Mouse (Mus musculus): ENCODE data around the gene Rita1. TPM values are rescaled to one million over a fixed set of nuclear protein-coding genes. Genes with fewer than 3 reads are reported as not detected.

Gene Rita1
- total RNA-seq (2022): 1 to 10 TPM; 4.9 to 8.3 (median 6.4) TPM

- peak; percentile 97 to 98 for DNase-seq (ENCODE audit: low spot score in 2 of 2)
Measured at GRCm38 (mm10) chr5:120612442-120612821, at the start of gene Rita1, which contains the start of gene Ddx54. Gene Rita1 (minus strand): TSS chr5:120612589. Gene Ddx54 (plus strand): TSS chr5:120612739.

GRCm38 (mm10) chr5:120660816-120661215 lies 48.4 kb upstream of the Rita1 start:
- no peak for DNase-seq (ENCODE audit: low spot score in 2 of 2)

GRCm38 (mm10) chr5:120656281-120656751 lies 43.9 kb upstream of the Rita1 start:
- DNase-seq (ENCODE audit: low spot score in 2 of 2): no peak

GRCm38 (mm10) chr5:120653873-120654272 lies 41.5 kb upstream of the Rita1 start:
- no peak for DNase-seq (ENCODE audit: low spot score in 2 of 2)

- no peak for DNase-seq (ENCODE audit: low spot score in 2 of 2)
Measured at GRCm38 (mm10) chr5:120652915-120653701, 40.7 kb upstream of the Rita1 start.

GRCm38 (mm10) chr5:120651230-120651629 lies 38.8 kb upstream of the Rita1 start:
- DNase-seq (ENCODE audit: low spot score in 2 of 2): no peak

- no peak for DNase-seq (ENCODE audit: low spot score in 2 of 2)
Measured at GRCm38 (mm10) chr5:120649938-120650337, 37.5 kb upstream of the Rita1 start.

- DNase-seq (ENCODE audit: low spot score in 2 of 2): no peak
Measured at GRCm38 (mm10) chr5:120649374-120649933, 37.1 kb upstream of the Rita1 start.

- no peak for DNase-seq (ENCODE audit: low spot score in 2 of 2)
Measured at GRCm38 (mm10) chr5:120648569-120649373, 36.4 kb upstream of the Rita1 start, which contains the start of gene Rasal1. Gene Rasal1 (plus strand): TSS chr5:120648812.

GRCm38 (mm10) chr5:120647814-120648491 lies 35.6 kb upstream of the Rita1 start:
- DNase-seq (ENCODE audit: low spot score in 2 of 2): no peak

GRCm38 (mm10) chr5:120647361-120647760 lies 35.0 kb upstream of the Rita1 start:
- DNase-seq (ENCODE audit: low spot score in 2 of 2): no peak

- no peak for DNase-seq (ENCODE audit: low spot score in 2 of 2)
Measured at GRCm38 (mm10) chr5:120645851-120646250, 33.5 kb upstream of the Rita1 start.

GRCm38 (mm10) chr5:120644227-120644626 lies 31.8 kb upstream of the Rita1 start:
- DNase-seq (ENCODE audit: low spot score in 2 of 2): no peak

GRCm38 (mm10) chr5:120643365-120644085 lies 31.1 kb upstream of the Rita1 start:
- no peak for DNase-seq (ENCODE audit: low spot score in 2 of 2)

GRCm38 (mm10) chr5:120640094-120640493 lies 27.7 kb upstream of the Rita1 start:
- DNase-seq (ENCODE audit: low spot score in 2 of 2): no peak

GRCm38 (mm10) chr5:120635633-120636032 lies 23.2 kb upstream of the Rita1 start:
- DNase-seq (ENCODE audit: low spot score in 2 of 2): no peak

- DNase-seq (ENCODE audit: low spot score in 2 of 2): no peak
Measured at GRCm38 (mm10) chr5:120634860-120635259, 22.5 kb upstream of the Rita1 start.

GRCm38 (mm10) chr5:120634131-120634530 lies 21.7 kb upstream of the Rita1 start, which contains the start of gene Cfap73:
Gene Cfap73 (minus strand): TSS chr5:120634235.
- no peak for DNase-seq (ENCODE audit: low spot score in 2 of 2)

- no peak for DNase-seq (ENCODE audit: low spot score in 2 of 2)
Measured at GRCm38 (mm10) chr5:120631892-120632291, 19.5 kb upstream of the Rita1 start.

- DNase-seq (ENCODE audit: low spot score in 2 of 2): no peak
Measured at GRCm38 (mm10) chr5:120631128-120631527, 18.7 kb upstream of the Rita1 start.

- DNase-seq (ENCODE audit: low spot score in 2 of 2): no peak
Measured at GRCm38 (mm10) chr5:120628624-120629023, 16.2 kb upstream of the Rita1 start.
